Mouse (Mus musculus): ENCODE data around the gene Zc3h13. TPM values are rescaled to one million over a fixed set of nuclear protein-coding genes. Genes with fewer than 3 reads are reported as not detected.

Gene Zc3h13
- polyA plus RNA-seq, 1 experiment from 2014 or later = 40.2 TPM

- Histone ChIP-seq H3K4me1 (ENCODE audit: control insufficient read depth, insufficient read depth, low read length) (no peaks in the 10 kb centered on the region), H3K9ac (ENCODE audit: low read depth, low read length) (no peak overlapping the region), H3K36me3 (ENCODE audit: control insufficient read depth, insufficient read depth, low read length) (no peaks in the 10 kb centered on the region), H3K27ac (ENCODE audit: low read depth, low read length) (no peak overlapping the region), H3K4me2 (replicated peaks; ENCODE audit: low read depth, low read length) (no peak overlapping the region), H3K4me3 (ENCODE audit: low read length) (no peak overlapping the region), H3K27me3 (ENCODE audit: control insufficient read depth, insufficient read depth, low read length) (no peaks in the 10 kb centered on the region), H3K9me3 (ENCODE audit: control insufficient read depth, low read length) (no peaks in the 10 kb centered on the region)
- ATAC-seq (ENCODE audit: low FRiP score, low TSS enrichment) = no peak
- WGBS = 57% methylated on average over 7 of the region's 7 CpGs
Observed at GRCm38 (mm10) chr14:75377612-75378011, 93.4 kb downstream of the Zc3h13 start.

Small RNA genes lying within 50 kb of the gene (microRNA-seq; reads per million reads assigned to microRNA genes)
- gene Gm44482 = not detected

Other genes with a start within 250 kb of the Zc3h13 start
- 0.07 TPM in 1 of 2 replicates, not detected in the other for gene Lrrc63, start 153.5 kb upstream of the Zc3h13 start, polyA plus RNA-seq (2014; fragmentation: Nextera tagmentation; extraction: Ambion mirVana)
- 11.2 and 22.3 TPM in 2 replicates for gene Lcp1, start 153.3 kb upstream of the Zc3h13 start, polyA plus RNA-seq (2014; fragmentation: Nextera tagmentation; extraction: Ambion mirVana)
- 13.2 and 14.6 TPM in 2 replicates for gene Cpb2, start 42.1 kb upstream of the Zc3h13 start, polyA plus RNA-seq (2014; fragmentation: Nextera tagmentation; extraction: Ambion mirVana)
- 0.09 and 0.28 TPM in 2 replicates for gene Siah3, start 171.6 kb downstream of the Zc3h13 start, polyA plus RNA-seq (2014; fragmentation: Nextera tagmentation; extraction: Ambion mirVana)